Mouse (Mus musculus) left cerebral cortex, adult 18-20 months (tissue): Measurements from ENCODE around the gene Bpifb6. TPM values are rescaled to one million over a fixed set of nuclear protein-coding genes. Genes with fewer than 3 reads are reported as not detected.

Experiments
- DNase-seq, 2 experiments: peaks; one replicate each; pipeline ENCODE4 v3.0.0; 2021 to 2022; ENCODE audit warnings: low spot score in 2 of 2, mixed read lengths in 1 of 2
- total RNA-seq, 2 experiments: library from RNA; stranded (reverse); gene quantifications; 2 replicates each; pipeline ENCODE4 v1.2.3; 2021

Bpifb6 gene
- total RNA-seq, 2 experiments from 2014 or later = not detected

DNA sequence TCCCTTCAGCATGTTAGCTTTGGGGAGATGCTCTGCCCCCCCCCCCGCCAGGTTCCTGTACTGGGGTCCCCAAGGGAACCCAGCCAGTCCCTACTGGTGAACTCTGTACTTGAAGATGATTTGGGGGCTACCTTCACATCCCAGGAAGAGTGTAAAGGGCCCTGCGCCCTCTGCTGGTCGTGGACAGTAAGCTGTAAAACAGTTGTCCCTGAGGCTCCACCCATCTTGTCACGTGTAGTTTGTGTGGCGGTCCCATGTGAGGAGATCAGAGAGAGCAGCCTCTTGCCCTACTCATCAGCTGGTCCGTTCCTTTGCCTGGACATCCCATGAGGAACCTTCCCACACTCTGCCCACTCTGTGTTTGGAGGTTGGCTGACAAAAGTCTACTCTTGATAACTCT, 53.6 kb downstream of the Bpifb6 start:
- DNase-seq = no peak

Other genes with a start within 250 kb of the Bpifb6 start
- not detected for gene Dnmt3c, start 203.7 kb upstream of the Bpifb6 start, total RNA-seq
- 10 to 100 TPM; 72.0 to 94.5 TPM for gene Mapre1, start 159.1 kb upstream of the Bpifb6 start, total RNA-seq
- gene Efcab8, start 120.5 kb upstream of the Bpifb6 start, total RNA-seq = under 1 TPM in 1 of 2 experiments, not detected in 1; 0.33 TPM
- not detected for gene Sun5, start 29.3 kb upstream of the Bpifb6 start, total RNA-seq
- gene Bpifb2, start 25.3 kb upstream of the Bpifb6 start, total RNA-seq = not detected
- not detected for gene Bpifb3, start 17.8 kb downstream of the Bpifb6 start, total RNA-seq
- not detected for gene Bpifb4, start 37.8 kb downstream of the Bpifb6 start, total RNA-seq
- gene Bpifa6, start 74.6 kb downstream of the Bpifb6 start, total RNA-seq = not detected
- gene Bpifa2, start 107.9 kb downstream of the Bpifb6 start, total RNA-seq = not detected
- not detected for gene Bpifa3, start 229.9 kb downstream of the Bpifb6 start, total RNA-seq
- not detected for gene Bpifa1, start 242.5 kb downstream of the Bpifb6 start, total RNA-seq